Mouse (Mus musculus) erythroid progenitor cell, adult 5-6 weeks (primary cell): ENCODE results near the gene Tbx3. TPM values are rescaled to one million over a fixed set of nuclear protein-coding genes. Genes with fewer than 3 reads are reported as not detected.

Source experiments
- ATAC-seq: replicated peaks from 2 replicates; pipeline ENCODE4 v1.8.0; 2016; ENCODE audit warnings: moderate number of reproducible peaks, mild to moderate bottlenecking, moderate TSS enrichment, inconsistent platforms; ENCODE audit not compliant: poor library complexity, low FRiP score, severe bottlenecking
- total RNA-seq, 2 experiments: library from RNA; stranded (forward) in 1 of 2; stranded (reverse) in 1 of 2; fragments of 150-400 nt in 1 of 2; fragments of 186-747, 209-891 nt in 1 of 2; gene quantifications; 2 replicates each; pipeline versions ENCODE4 v1.2.3 to v1.2.4; 2015 to 2017; ENCODE audit warnings: low replicate concordance in 2 of 2

Gene Tbx3
- total RNA-seq, 2 experiments from 2014 or later, result not detected

DNA sequence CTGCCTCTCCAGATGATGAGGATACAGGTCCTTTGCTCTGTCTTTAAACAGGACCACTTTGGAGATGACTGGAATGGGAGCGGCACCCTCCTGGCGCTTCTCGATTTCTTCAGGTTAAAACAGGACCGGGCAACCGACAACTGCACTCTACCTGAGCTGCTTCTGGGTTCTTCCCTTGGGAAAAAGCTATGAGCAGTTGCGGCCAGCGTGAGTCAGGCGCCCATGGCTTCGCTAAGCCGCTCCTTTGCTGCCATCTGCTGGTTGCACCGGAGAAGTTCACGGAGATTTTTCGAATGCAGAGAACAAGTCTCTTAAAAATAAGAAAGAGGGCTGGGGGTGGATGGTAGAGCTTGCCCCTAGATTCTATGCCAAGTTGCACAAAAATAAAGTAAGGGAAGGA lies 20.6 kb downstream of the Tbx3 start:
- no peak for ATAC-seq

DNA sequence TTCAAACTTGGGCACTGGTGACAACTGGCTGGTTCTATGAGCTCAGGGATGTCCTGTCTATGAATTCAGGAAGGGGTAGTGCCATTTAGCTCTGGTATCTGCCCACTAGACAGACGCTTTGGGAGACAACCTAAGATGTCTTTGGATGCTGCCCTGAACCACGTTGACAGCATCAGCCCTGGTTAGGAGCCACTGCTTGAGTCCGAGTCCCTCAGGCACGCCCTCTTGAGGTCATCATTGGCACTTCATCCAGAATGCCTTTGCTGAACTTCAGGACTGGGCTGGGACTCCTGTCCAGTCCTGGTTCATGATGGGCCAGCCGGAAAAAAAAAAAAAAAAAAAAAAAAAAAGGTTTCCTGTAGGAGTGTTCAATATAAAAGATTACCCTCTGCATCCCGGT lies 22.0 kb downstream of the Tbx3 start:
- ATAC-seq, result no peak

DNA sequence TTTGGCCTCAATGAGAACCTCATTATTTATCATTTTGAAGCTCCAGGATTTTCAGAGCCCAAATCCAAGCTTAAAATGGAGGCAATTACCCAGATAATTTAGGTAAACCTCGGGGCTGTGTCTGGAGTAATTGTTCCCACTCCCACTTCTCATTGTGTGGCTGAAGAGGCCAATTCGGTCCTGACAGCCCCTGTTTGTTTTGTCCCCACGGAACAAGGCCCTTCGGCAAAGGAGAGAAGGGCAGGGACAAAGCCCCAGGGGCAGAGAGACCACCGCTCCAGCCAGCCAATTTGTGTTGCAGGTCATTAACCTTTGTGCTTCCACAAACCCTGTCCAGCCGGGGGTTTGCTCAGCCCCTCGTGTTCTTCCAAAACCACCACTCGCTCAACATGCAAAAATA lies 24.4 kb downstream of the Tbx3 start:
- no peak for ATAC-seq

DNA sequence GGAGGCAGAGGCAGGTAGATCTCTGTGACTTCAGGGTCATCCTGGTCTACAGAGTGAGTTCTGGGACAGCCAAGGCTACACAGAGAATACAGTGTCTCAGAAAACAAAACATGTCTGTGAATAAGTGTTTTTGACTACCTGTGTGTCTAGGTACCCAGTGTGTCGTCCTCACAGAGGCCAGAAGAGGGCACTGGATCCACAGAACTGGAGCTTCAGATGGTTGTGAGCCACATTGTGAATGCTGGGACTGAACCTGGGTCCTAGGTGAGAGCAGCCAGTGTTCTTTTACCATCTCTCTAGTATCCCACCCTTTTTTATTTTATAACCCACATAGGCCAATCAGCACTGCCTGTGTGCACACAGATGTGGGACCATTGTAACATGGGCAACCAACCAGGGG lies 32.6 kb downstream of the Tbx3 start:
- no peak for ATAC-seq

DNA sequence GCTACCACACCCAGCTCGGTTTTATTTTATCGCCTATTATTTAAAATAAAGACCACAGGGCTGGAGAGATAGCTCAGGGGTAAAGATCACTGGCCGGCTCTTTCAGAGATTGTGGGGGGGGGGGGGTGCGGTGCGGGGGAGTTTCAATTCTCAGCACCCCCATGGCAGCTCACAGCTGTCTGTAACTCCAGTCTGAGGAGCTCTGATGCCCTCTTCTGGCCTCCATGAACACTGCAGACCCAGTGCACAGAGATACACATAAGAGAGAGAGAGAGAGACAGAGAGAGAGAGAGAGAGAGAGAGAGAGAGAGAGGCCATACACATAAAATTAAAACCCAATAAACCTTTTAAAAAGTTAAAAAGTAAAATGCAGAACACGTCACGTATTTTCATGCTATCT lies 34.4 kb downstream of the Tbx3 start:
- no peak for ATAC-seq

DNA sequence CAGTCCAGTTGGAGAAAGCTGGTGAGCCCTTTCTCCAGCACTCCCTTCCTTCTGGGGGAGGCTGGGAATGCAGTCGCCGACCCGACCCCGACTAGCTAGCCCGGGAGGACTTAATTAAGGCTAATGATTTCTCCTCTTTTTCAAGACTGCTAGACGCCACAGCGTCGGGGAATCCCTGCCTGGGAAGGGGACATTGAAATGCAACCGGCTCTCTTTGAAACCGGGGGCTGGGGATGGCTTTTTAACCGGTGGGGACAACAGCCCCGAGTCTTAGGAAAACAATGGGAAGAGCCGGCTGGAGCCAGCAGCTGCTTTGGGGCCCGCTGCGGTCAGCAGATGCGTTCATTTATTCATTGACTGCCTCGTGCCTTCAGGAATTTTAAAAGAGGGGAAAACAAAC lies 36.0 kb downstream of the Tbx3 start:
- no peak for ATAC-seq

DNA sequence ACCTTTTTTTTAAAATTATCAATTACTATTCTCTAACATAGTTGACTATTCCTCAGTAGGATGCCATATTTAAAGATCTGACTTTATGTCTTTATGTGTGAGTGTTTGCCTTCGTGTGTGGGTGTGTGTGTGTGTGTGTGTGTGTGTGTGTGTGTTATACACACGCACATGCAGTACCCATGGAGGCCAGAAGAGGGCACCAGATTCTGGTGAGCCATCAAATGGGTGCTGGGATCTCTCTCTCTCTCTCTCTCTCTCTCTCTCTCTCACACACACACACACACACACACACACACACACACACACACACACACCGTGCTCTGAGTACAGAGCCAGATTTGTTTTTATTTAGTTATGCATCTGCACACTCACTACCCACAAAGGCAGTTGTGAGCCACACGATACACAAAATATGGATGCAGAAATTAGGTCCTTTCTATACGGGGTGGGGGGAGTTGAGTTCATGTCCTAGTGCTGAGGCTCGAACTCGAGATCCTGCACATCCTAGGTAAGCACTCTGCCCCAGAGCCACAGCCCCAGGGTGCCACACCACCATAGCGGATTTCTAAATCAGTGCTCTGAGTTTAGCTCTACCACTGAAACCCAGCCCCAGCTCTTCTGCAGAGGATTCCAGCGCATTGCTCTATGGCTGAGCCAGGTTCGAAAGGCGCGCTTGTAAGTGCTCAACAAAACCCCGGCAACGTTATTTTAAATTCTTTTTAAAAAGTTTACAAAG lies 38.5 kb downstream of the Tbx3 start:
- no peak for ATAC-seq

DNA sequence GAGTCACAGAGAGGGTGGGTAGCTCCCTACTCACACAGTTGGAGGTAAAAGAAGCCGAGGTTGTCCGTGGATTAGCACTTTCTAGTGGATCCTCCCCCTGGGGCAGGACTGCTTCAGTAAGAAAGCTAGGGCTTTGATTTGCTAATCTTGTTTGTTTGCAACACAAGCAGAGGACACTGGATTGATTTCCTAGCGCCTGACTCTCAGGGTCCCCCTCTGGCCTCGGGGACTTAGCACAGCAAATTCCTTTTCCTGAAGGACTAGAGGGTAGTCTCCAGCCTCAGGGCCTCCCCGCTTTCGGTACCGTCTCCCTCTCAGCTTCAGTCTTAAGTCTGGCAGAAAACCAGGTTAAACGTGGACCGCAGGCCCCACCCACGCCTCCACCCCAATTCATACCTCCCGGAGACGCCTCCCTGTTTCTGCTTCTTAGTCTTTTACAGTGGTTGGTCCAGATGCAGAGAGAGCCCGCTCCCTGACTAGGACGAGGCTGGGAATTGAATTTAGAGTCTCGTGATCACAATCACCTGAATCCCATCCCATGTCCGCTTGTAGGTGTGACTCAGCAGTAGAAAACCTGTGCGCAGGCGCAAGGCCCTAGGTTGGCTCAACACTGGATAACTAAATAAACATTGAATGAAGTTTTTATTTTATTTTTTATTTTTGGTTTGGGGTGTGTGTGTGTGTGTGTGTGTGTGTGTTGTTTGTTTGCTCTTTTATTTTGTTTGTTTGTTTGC lies 39.5 kb downstream of the Tbx3 start:
- no peak for ATAC-seq

DNA sequence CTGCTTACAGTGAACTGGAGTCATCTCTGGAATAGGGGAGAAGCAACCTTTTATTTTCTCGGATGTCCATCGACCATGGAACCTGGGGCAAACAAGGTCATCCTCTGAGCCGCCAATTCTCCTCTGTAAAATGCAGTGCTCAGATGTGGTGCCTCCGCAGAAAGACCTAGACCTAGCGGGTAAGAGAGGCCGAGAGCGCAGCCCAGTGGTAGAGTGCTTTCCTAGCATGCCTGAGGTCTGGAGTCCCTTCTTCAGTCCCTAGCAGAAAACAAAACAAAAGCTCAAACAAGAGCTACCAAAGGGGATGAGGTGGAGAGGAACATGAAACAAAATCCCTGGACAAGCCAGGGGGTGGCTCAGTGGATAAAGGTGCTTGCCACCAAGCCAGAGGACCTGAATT lies 40.3 kb downstream of the Tbx3 start:
- no peak for ATAC-seq

DNA sequence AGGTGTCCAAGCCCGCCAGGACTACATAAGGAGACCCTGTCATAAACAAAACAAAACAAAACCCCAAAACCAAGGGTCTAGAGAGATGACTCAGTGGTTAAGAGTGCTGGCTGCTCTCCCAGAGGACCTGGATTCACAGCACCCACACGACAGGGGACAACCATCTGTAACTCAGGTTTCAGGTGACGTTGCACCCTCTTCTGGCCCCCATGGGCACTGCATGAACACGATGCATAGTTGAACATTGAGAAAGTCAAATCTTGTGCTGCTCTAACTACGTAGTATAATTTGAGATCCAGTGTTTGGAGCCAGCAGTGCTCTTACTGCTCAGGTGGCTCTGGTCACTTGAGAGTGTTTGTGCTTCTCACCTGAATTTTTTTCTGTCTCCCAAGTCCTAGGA lies 41.2 kb downstream of the Tbx3 start:
- no peak for ATAC-seq

DNA sequence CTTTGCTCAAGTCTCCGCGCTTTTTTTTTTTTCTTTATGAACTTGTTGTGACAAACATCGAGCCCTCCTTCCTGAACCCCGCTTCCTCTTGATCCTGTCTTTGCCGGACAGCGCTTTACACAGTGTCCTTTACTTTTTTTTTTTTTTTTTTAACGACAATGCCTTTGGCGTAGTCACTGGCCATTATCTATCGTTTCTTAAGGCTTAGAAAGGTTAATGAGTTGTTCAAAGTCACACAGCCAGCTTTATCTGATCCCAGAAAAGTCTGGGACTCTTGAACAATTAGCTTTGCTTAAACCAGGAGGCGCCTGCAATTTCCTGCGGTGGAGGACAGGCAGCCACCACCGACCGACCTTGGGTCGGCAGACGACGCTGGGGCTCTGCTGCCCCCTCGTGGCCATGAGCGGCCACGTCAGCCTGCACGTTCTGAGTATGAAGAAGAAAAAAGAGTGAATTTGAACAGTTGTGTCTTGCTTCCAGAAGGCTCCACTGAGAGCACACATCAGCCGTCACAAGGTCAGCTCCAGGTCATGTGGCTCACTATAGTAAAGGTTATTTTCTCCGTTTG lies 42.3 kb downstream of the Tbx3 start:
- ATAC-seq, result no peak

DNA sequence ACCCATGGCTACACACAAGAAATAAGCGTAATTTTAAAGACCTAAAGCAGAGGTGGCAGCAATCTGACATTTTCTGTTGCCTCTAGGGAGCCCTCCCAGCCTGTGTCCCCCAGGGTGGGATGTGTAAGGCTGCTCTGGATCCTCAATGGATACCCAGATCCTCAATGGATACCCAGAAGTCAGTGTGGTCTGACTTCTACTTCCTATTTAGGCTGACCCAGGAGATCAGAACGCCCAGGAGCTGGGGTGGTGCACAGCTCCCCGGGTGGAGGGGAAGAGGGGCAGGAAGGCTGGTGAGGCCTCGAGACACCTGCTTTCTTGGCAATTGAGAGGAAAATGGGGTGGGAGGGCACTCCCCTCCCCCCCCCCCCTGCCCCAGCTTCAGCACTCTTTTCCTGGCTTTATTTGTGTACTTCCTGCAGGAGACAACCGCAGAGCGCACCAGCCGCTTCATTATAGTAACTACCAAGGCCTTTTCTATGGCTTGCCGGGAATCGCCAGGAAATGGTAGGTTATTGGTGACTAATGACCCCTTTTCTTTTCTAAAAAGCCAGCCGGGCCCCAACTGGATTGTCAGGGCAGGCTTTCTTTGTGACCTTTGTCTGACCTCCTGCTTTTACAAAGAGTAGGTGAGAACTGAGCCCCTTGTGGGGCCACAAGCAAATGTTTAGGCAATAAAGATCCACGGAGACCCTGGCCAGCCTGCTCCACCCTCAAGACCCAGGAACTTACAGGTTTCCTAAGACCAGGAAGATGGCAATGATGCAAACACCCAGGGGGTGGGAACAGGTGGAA lies 50.2 kb downstream of the Tbx3 start:
- ATAC-seq, result no peak

DNA sequence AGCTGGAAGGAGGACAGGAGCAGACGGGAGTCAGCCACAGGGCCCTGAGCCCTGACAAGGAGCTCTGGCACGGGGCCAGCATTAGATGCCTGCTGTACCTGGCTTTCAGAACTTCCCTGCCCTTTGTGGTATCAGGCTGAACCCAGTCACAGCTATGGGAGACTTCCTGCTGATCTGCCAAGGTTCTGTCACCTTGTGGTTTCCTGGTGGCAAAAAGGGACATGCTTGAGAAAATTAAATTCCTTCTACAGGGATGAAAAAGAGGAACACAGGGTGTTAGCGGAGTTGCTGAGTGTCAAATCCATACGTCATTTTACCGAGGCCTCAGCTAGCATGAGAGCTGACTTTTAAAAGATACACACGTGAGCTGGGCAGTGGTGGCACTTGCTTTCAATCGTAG lies 62.5 kb downstream of the Tbx3 start:
- no peak for ATAC-seq

Other genes with a start within 250 kb of the Tbx3 start
- gene Tbx5, start 162.0 kb downstream of the Tbx3 start, total RNA-seq (2015; ENCODE audit: low replicate concordance), result not detected in 2 replicates
- gene Tbx5, start 162.0 kb downstream of the Tbx3 start, total RNA-seq (2017; ENCODE audit: low replicate concordance), result not detected in 2 replicates